Mouse (Mus musculus): ENCODE measurements at regions not wholly inside any gene's neighbourhood (a gene's known extent, or its start where the extent isn't known, plus 50 kb on each side); places are given as distances from the start of the nearest gene placed in this dataset.

- no peaks in the 10 kb centered on the region for H3K36me3 ChIP-seq
- H3K9ac ChIP-seq, result no peak overlapping the region
- H3K4me2 ChIP-seq, result no peak overlapping the region
- H3K9me3 ChIP-seq (replicated peaks), result no peaks in the 10 kb centered on the region
- 79% methylated on average over 1 of the region's 1 CpGs for WGBS
- H3K27me3 ChIP-seq, result no peaks in the 10 kb centered on the region
- no peak for ATAC-seq (replicated peaks; ENCODE audit: low FRiP score)
- no peaks in the 10 kb centered on the region for H3K4me1 ChIP-seq
- H3K27ac ChIP-seq, result no peak overlapping the region
- H3K4me3 ChIP-seq (replicated peaks), result no peak overlapping the region
These were observed 654.0 kb upstream of the Agtr1b start for GRCm38 (mm10) chr3:21020946-21021345.

- Histone ChIP-seq H3K36me3 (no peaks in the 10 kb centered on the region), H3K27me3 (no peaks in the 10 kb centered on the region), H3K9ac (no peak overlapping the region), H3K4me1 (no peaks in the 10 kb centered on the region), H3K27ac (no peak overlapping the region), H3K4me2 (no peak overlapping the region), H3K4me3 (replicated peaks) (no peak overlapping the region), H3K9me3 (replicated peaks) (no peaks in the 10 kb centered on the region)
- ATAC-seq (replicated peaks; ENCODE audit: low FRiP score), result no peak
These were observed 653.3 kb upstream of the Agtr1b start for GRCm38 (mm10) chr3:21020297-21020696.

GRCm38 (mm10) chr3:21009650-21010049 lies 642.7 kb upstream of the Agtr1b start:
- Histone ChIP-seq H3K36me3 (no peaks in the 10 kb centered on the region), H3K27ac (no peak overlapping the region), H3K4me2 (no peak overlapping the region), H3K9me3 (replicated peaks) (no peaks in the 10 kb centered on the region), H3K4me3 (replicated peaks) (no peak overlapping the region), H3K4me1 (no peaks in the 10 kb centered on the region), H3K27me3 (no peaks in the 10 kb centered on the region), H3K9ac (no peak overlapping the region)
- 91% methylated on average over 1 of the region's 1 CpGs for WGBS
- ATAC-seq (replicated peaks; ENCODE audit: low FRiP score), result no peak

GRCm38 (mm10) chr3:20998295-20998694 lies 631.3 kb upstream of the Agtr1b start:
- ATAC-seq (replicated peaks; ENCODE audit: low FRiP score), result no peak
- no peaks in the 10 kb centered on the region for H3K9me3 ChIP-seq (replicated peaks)
- no peak overlapping the region for H3K4me2 ChIP-seq
- H3K4me1 ChIP-seq, result no peaks in the 10 kb centered on the region
- no peaks in the 10 kb centered on the region for H3K36me3 ChIP-seq
- no peak overlapping the region for H3K4me3 ChIP-seq (replicated peaks)
- no peak overlapping the region for H3K27ac ChIP-seq
- no peaks in the 10 kb centered on the region for H3K27me3 ChIP-seq
- H3K9ac ChIP-seq, result no peak overlapping the region

GRCm38 (mm10) chr3:20989486-20989970 lies 622.6 kb upstream of the Agtr1b start:
- H3K4me2 ChIP-seq, result no peak overlapping the region
- H3K9ac ChIP-seq, result no peak overlapping the region
- H3K4me3 ChIP-seq (replicated peaks), result no peak overlapping the region
- H3K4me1 ChIP-seq, result peaks cover 4% of the 10 kb centered on the region; the same call in 1 of the 2 replicates
- H3K9me3 ChIP-seq (replicated peaks), result no peaks in the 10 kb centered on the region
- WGBS, result 65% methylated on average over 2 of the region's 2 CpGs
- ATAC-seq (replicated peaks; ENCODE audit: low FRiP score), result no peak
- H3K27ac ChIP-seq, result no peak overlapping the region
- no peaks in the 10 kb centered on the region for H3K36me3 ChIP-seq
- H3K27me3 ChIP-seq, result no peaks in the 10 kb centered on the region

- Histone ChIP-seq H3K9ac (no peak overlapping the region), H3K36me3 (no peaks in the 10 kb centered on the region), H3K4me2 (no peak overlapping the region), H3K9me3 (replicated peaks) (no peaks in the 10 kb centered on the region), H3K4me1 (peaks cover 4% of the 10 kb centered on the region; the same call in 1 of the 2 replicates), H3K4me3 (replicated peaks) (no peak overlapping the region), H3K27ac (no peak overlapping the region), H3K27me3 (no peaks in the 10 kb centered on the region)
- WGBS, result 24% methylated on average over 1 of the region's 1 CpGs
- ATAC-seq (replicated peaks; ENCODE audit: low FRiP score), result no peak
These were observed 620.0 kb upstream of the Agtr1b start for GRCm38 (mm10) chr3:20986942-20987341.

- WGBS, result 17% methylated on average over 1 of the region's 1 CpGs
- Histone ChIP-seq H3K4me2 (no peak overlapping the region), H3K27ac (no peak overlapping the region), H3K9me3 (replicated peaks) (no peaks in the 10 kb centered on the region), H3K4me1 (peaks cover 4% of the 10 kb centered on the region; the same call in 1 of the 2 replicates), H3K36me3 (no peaks in the 10 kb centered on the region), H3K27me3 (no peaks in the 10 kb centered on the region), H3K9ac (no peak overlapping the region), H3K4me3 (replicated peaks) (no peak overlapping the region)
- no peak for ATAC-seq (replicated peaks; ENCODE audit: low FRiP score)
These were observed 619.4 kb upstream of the Agtr1b start for GRCm38 (mm10) chr3:20986377-20986727.

GRCm38 (mm10) chr3:20985682-20986376 lies 618.9 kb upstream of the Agtr1b start:
- Histone ChIP-seq H3K9ac (no peak overlapping the region), H3K4me3 (replicated peaks) (no peak overlapping the region), H3K27me3 (no peaks in the 10 kb centered on the region), H3K36me3 (no peaks in the 10 kb centered on the region), H3K27ac (no peak overlapping the region), H3K4me2 (no peak overlapping the region), H3K4me1 (peaks cover 4% of the 10 kb centered on the region; the same call in 1 of the 2 replicates), H3K9me3 (replicated peaks) (no peaks in the 10 kb centered on the region)
- ATAC-seq (replicated peaks; ENCODE audit: low FRiP score), result no peak
- WGBS, result 56% methylated on average over 4 of the region's 4 CpGs

- Histone ChIP-seq H3K9ac (no peak overlapping the region), H3K4me2 (no peak overlapping the region), H3K9me3 (replicated peaks) (no peaks in the 10 kb centered on the region), H3K4me1 (peaks cover 4% of the 10 kb centered on the region; the same call in 1 of the 2 replicates), H3K36me3 (no peaks in the 10 kb centered on the region), H3K4me3 (replicated peaks) (no peak overlapping the region), H3K27me3 (no peaks in the 10 kb centered on the region), H3K27ac (no peak overlapping the region)
- WGBS, result 53% methylated on average over 1 of the region's 1 CpGs
- peak; percentile 54; the same call in 1 of the 2 replicates for ATAC-seq (replicated peaks; ENCODE audit: low FRiP score)
These were observed 617.2 kb upstream of the Agtr1b start for GRCm38 (mm10) chr3:20984146-20984545.

GRCm38 (mm10) chr3:20973077-20973476 lies 606.1 kb upstream of the Agtr1b start:
- Histone ChIP-seq H3K4me3 (replicated peaks) (no peak overlapping the region), H3K27me3 (no peaks in the 10 kb centered on the region), H3K4me1 (no peaks in the 10 kb centered on the region), H3K9ac (no peak overlapping the region), H3K36me3 (no peaks in the 10 kb centered on the region), H3K9me3 (replicated peaks) (no peaks in the 10 kb centered on the region), H3K4me2 (no peak overlapping the region), H3K27ac (no peak overlapping the region)
- ATAC-seq (replicated peaks; ENCODE audit: low FRiP score), result no peak
- WGBS, result 80% methylated on average over 1 of the region's 1 CpGs
